Mouse (Mus musculus) embryonic fibroblast, embryonic 13.5 days (primary cell): Measurements from ENCODE around the gene Eif2b1. TPM values are rescaled to one million over a fixed set of nuclear protein-coding genes. Genes with fewer than 3 reads are reported as not detected.

Experiments used
- H3K27ac ChIP-seq: 2 replicates; pipeline ENCODE4 v1.5.1; 2012; ENCODE audit warnings: low read length, control low read depth, inconsistent platforms; ENCODE audit not compliant: insufficient read depth
- H3K4me1 ChIP-seq: 2 replicates; pipeline ENCODE4 v1.6.1; 2011; ENCODE audit warnings: low read length; ENCODE audit not compliant: control insufficient read depth, insufficient read depth
- H3K4me3 ChIP-seq: 2 replicates; pipeline ENCODE4 v1.5.1; 2011; ENCODE audit warnings: mild to moderate bottlenecking, control low read depth, low read length; ENCODE audit not compliant: insufficient read depth
- CTCF ChIP-seq: IDR thresholded peaks from 2 replicates; pipeline ENCODE4 v1.5.1; 2011; ENCODE audit warnings: mild to moderate bottlenecking, control low read depth, low read length, moderate library complexity, borderline replicate concordance; ENCODE audit not compliant: insufficient read depth
- POLR2A ChIP-seq: IDR thresholded peaks from 2 replicates; pipeline ENCODE4 v1.6.1; 2011; ENCODE audit warnings: low read depth, mild to moderate bottlenecking, control low read depth, low read length, moderate library complexity
- polyA plus RNA-seq: library from polyadenylated mRNA; stranded (reverse); fragments of >200 nt; gene quantifications from 2 replicates; pipeline ENCODE4 v1.2.4, GENCODE M21; 2011; ENCODE audit warnings: low read depth; ENCODE audit not compliant: missing spikeins, insufficient read length

Gene Eif2b1
- polyA plus RNA-seq, 1 experiment = 49.8 TPM

- H3K4me3 ChIP-seq = no peak overlapping the region
- TF ChIP-seq POLR2A (no peak), CTCF (no peak)
- H3K27ac ChIP-seq = no peak overlapping the region
- 0 out of 2 replicates have a peak, but pooled peaks cover 3% of the 10 kb centered on the region for H3K4me1 ChIP-seq
These were observed 46.5 kb downstream of the Eif2b1 start for GRCm38 (mm10) chr5:124532451-124532850.

- Histone ChIP-seq H3K27ac (no peak overlapping the region; the same call in 1 of the 2 replicates), H3K4me3 (peak overlapping the region; percentile 83), H3K4me1 (no peaks in the 10 kb centered on the region)
- no peak for TF ChIP-seq CTCF
- TF ChIP-seq POLR2A = no peak
These were observed 47.4 kb downstream of the Eif2b1 start for GRCm38 (mm10) chr5:124531583-124531930.

- TF ChIP-seq POLR2A (peak; percentile 82), CTCF (no peak)
- Histone ChIP-seq H3K4me3 (peak within 1 kb of the TSS; percentile 83), H3K4me1 (no peaks in the 10 kb centered on the region), H3K27ac (peak within 1 kb of the TSS; percentile 49; the same call in 1 of the 2 replicates)
These were observed 48.0 kb downstream of the Eif2b1 start, which contains the start of gene Rilpl1 for GRCm38 (mm10) chr5:124530655-124531582. Rilpl1 (minus strand) TSS chr5:124531391.

GRCm38 (mm10) chr5:124529697-124530096, 49.2 kb downstream of the Eif2b1 start:
- peak overlapping the region; percentile 83 for H3K4me3 ChIP-seq
- H3K4me1 ChIP-seq = no peaks in the 10 kb centered on the region
- TF ChIP-seq POLR2A (no peak), CTCF (no peak)
- no peak overlapping the region for H3K27ac ChIP-seq

- H3K4me1 ChIP-seq = no peaks in the 10 kb centered on the region
- no peak overlapping the region for H3K27ac ChIP-seq
- TF ChIP-seq CTCF (no peak), POLR2A (no peak)
- H3K4me3 ChIP-seq = peak overlapping the region; percentile 83
These were observed 49.7 kb downstream of the Eif2b1 start for GRCm38 (mm10) chr5:124529191-124529651.

GRCm38 (mm10) chr5:124528791-124529190, 50.1 kb downstream of the Eif2b1 start:
- Histone ChIP-seq H3K4me1 (no peaks in the 10 kb centered on the region), H3K27ac (no peak overlapping the region), H3K4me3 (peak overlapping the region; percentile 83)
- TF ChIP-seq POLR2A (no peak), CTCF (no peak)

GRCm38 (mm10) chr5:124528351-124528750, 50.6 kb downstream of the Eif2b1 start:
- Histone ChIP-seq H3K4me3 (peak overlapping the region; percentile 83; the same call in 1 of the 2 replicates), H3K27ac (no peak overlapping the region), H3K4me1 (no peaks in the 10 kb centered on the region)
- TF ChIP-seq POLR2A (no peak), CTCF (no peak)

- Histone ChIP-seq H3K4me3 (no peak overlapping the region), H3K4me1 (no peaks in the 10 kb centered on the region), H3K27ac (no peak overlapping the region)
- TF ChIP-seq CTCF = no peak
These were observed 54.0 kb downstream of the Eif2b1 start for GRCm38 (mm10) chr5:124524943-124525342.

- Histone ChIP-seq H3K4me3 (no peak overlapping the region), H3K4me1 (no peaks in the 10 kb centered on the region), H3K27ac (no peak overlapping the region)
- TF ChIP-seq CTCF = no peak
- no peak for TF ChIP-seq POLR2A
These were observed 55.9 kb downstream of the Eif2b1 start for GRCm38 (mm10) chr5:124523032-124523431.

GRCm38 (mm10) chr5:124521588-124521987, 57.3 kb downstream of the Eif2b1 start:
- no peak for TF ChIP-seq POLR2A
- TF ChIP-seq CTCF = no peak
- no peak overlapping the region for H3K4me3 ChIP-seq
- H3K27ac ChIP-seq = no peak overlapping the region
- H3K4me1 ChIP-seq = no peaks in the 10 kb centered on the region

Other genes starting within 250 kb of the Eif2b1 start
- gene Cdk2ap1, start 216.0 kb downstream of the Eif2b1 start, polyA plus RNA-seq = 179 and 242 TPM in 2 replicates
- gene Sbno1, start 153.1 kb downstream of the Eif2b1 start, polyA plus RNA-seq = 77.5 and 90.2 TPM in 2 replicates
- gene Kmt5a, start 139.2 kb downstream of the Eif2b1 start, polyA plus RNA-seq = 89.9 and 94.2 TPM in 2 replicates
- gene Rilpl2, start 100.8 kb downstream of the Eif2b1 start, polyA plus RNA-seq = 12.2 and 13.8 TPM in 2 replicates
- 11.1 and 12.1 TPM in 2 replicates for gene Snrnp35, start 96.0 kb downstream of the Eif2b1 start, polyA plus RNA-seq
- 19.8 and 23.2 TPM in 2 replicates for gene Rilpl1, start 47.7 kb downstream of the Eif2b1 start, polyA plus RNA-seq
- 510 and 665 TPM in 2 replicates for gene Tmed2, start 38.4 kb downstream of the Eif2b1 start, polyA plus RNA-seq
- 8.1 and 9.2 TPM in 2 replicates for gene Ddx55, start 26.3 kb downstream of the Eif2b1 start, polyA plus RNA-seq
- gene Gtf2h3, start within 50 bp of the Eif2b1 start, polyA plus RNA-seq = 39.9 and 48.2 TPM in 2 replicates
- gene Atp6v0a2, start 49.4 kb upstream of the Eif2b1 start, polyA plus RNA-seq = 46.6 and 50.4 TPM in 2 replicates
- gene Dnah10, start 146.0 kb upstream of the Eif2b1 start, polyA plus RNA-seq = 0.25 and 0.30 TPM in 2 replicates